Mouse (Mus musculus) hindbrain, embryonic 16.5 days (tissue): Measurements from ENCODE around the gene Cenpo. TPM values are rescaled to one million over a fixed set of nuclear protein-coding genes. Genes with fewer than 3 reads are reported as not detected.

Experiments used
- ATAC-seq: fragments of 200-750 bp; cut with Nextera tagmentation; 2 replicates; pipeline ENCODE4 v1.8.0; 2017; ENCODE audit warnings: moderate TSS enrichment, moderate library complexity
- H3K27ac ChIP-seq: fragments of 300-500 bp; sonication (generic); 2 replicates; pipeline ENCODE4 v1.5.1; 2014; ENCODE audit warnings: low read depth, mild to moderate bottlenecking, control low read depth, low read length, moderate library complexity
- H3K27me3 ChIP-seq: fragments of 300-500 bp; sonication (generic); replicated peaks from 2 replicates; pipeline ENCODE4 v1.6.1; 2014; ENCODE audit warnings: low read length; ENCODE audit not compliant: control insufficient read depth, insufficient read depth
- H3K36me3 ChIP-seq: fragments of 300-500 bp; sonication (generic); 2 replicates; pipeline ENCODE4 v1.6.1; 2014; ENCODE audit warnings: mild to moderate bottlenecking, low read length, moderate library complexity, mixed read lengths; ENCODE audit not compliant: control insufficient read depth, insufficient read depth
- H3K4me1 ChIP-seq: fragments of 300-500 bp; sonication (generic); 2 replicates; pipeline ENCODE4 v1.6.1; 2014; ENCODE audit warnings: low read depth, low read length; ENCODE audit not compliant: control insufficient read depth, insufficient read depth
- H3K4me2 ChIP-seq: fragments of 300-500 bp; sonication (generic); 2 replicates; pipeline ENCODE4 v1.6.1; 2014; ENCODE audit warnings: mild to moderate bottlenecking, low read length, control low read depth, moderate library complexity
- H3K4me3 ChIP-seq: fragments of 300-500 bp; sonication (generic); 2 replicates; pipeline ENCODE4 v1.5.1; 2014; ENCODE audit warnings: mild to moderate bottlenecking, low read length, control low read depth, moderate library complexity
- H3K9ac ChIP-seq: fragments of 300-500 bp; sonication (generic); 2 replicates; pipeline ENCODE4 v1.6.1; 2014; ENCODE audit warnings: low read depth, mild to moderate bottlenecking, control low read depth, low read length, moderate library complexity
- H3K9me3 ChIP-seq: fragments of 300-500 bp; sonication (generic); 2 replicates; pipeline ENCODE4 v1.6.1; 2014; ENCODE audit warnings: mild to moderate bottlenecking, low read length, moderate library complexity; ENCODE audit not compliant: control insufficient read depth
- WGBS: fragments of 180-500 bp; shearing (Covaris S2); extraction: QIAGEN DNeasy Blood & Tissue Kit; methylation state at CpG from one replicate; pipeline ENCODE4 v1.1.7; 2014; 5-methylcytosine and 5-hydroxymethylcytosine counted together
- polyA plus RNA-seq: library from polyadenylated mRNA; unstranded; fragments of >200 nt; fragmentation: Nextera tagmentation; extraction: Ambion mirVana; gene quantifications from 2 replicates; pipeline ENCODE4 v1.2.1, GENCODE M21; 2015

Cenpo gene
- polyA plus RNA-seq, result 7.3 and 8.4 TPM in 2 replicates

GRCm38 (mm10) chr12:4233572-4234508 is at the start of gene Cenpo, which contains the start of gene Ptrhd1:
Gene Cenpo, minus strand, starts transcription at chr12:4234294.
Gene Ptrhd1, plus strand, starts transcription at chr12:4234027.
- ATAC-seq, result peak; percentile 99
- Histone ChIP-seq H3K4me2 (peak within 1 kb of the TSS; percentile 83), H3K27me3 (no peaks in the 10 kb centered on the region), H3K27ac (peak within 1 kb of the TSS; percentile 96), H3K9ac (peak within 1 kb of the TSS; percentile 80), H3K4me1 (peaks cover 9% of the 10 kb centered on the region), H3K4me3 (peak within 1 kb of the TSS; percentile 77), H3K9me3 (no peaks in the 10 kb centered on the region), H3K36me3 (peaks cover 5% of the 10 kb centered on the region; the same call in 1 of the 2 replicates)
- WGBS, result under 1% methylated on average over 50 of the region's 50 CpGs

GRCm38 (mm10) chr12:4279878-4280277 is 45.8 kb upstream of the Cenpo start:
- Histone ChIP-seq H3K4me1 (no peaks in the 10 kb centered on the region), H3K9ac (no peak overlapping the region), H3K27ac (no peak overlapping the region), H3K36me3 (peaks cover 5% of the 10 kb centered on the region; the same call in 1 of the 2 replicates), H3K4me2 (no peak overlapping the region), H3K9me3 (no peaks in the 10 kb centered on the region), H3K27me3 (no peaks in the 10 kb centered on the region), H3K4me3 (no peak overlapping the region)
- WGBS, result 93% methylated on average over 3 of the region's 3 CpGs
- no peak for ATAC-seq

GRCm38 (mm10) chr12:4278978-4279755 is 45.1 kb upstream of the Cenpo start:
- no peak overlapping the region for H3K9ac ChIP-seq
- WGBS, result 93% methylated on average over 3 of the region's 3 CpGs

GRCm38 (mm10) chr12:4271078-4271477 is 37.0 kb upstream of the Cenpo start:
- 86% methylated on average over 6 of the region's 6 CpGs for WGBS
- Histone ChIP-seq H3K4me3 (no peak overlapping the region), H3K4me1 (no peaks in the 10 kb centered on the region), H3K27me3 (no peaks in the 10 kb centered on the region), H3K9ac (no peak overlapping the region), H3K36me3 (peaks cover 35% of the 10 kb centered on the region), H3K27ac (no peak overlapping the region), H3K4me2 (no peak overlapping the region), H3K9me3 (peaks cover 3% of the 10 kb centered on the region; the same call in 1 of the 2 replicates)
- ATAC-seq, result no peak

More at GRCm38 (mm10) chr12:4278978-4279755, 45.1 kb upstream of the Cenpo start:
- H3K27me3 ChIP-seq, result no peaks in the 10 kb centered on the region
- no peak overlapping the region for H3K27ac ChIP-seq
- no peaks in the 10 kb centered on the region for H3K9me3 ChIP-seq
- no peaks in the 10 kb centered on the region for H3K4me1 ChIP-seq
- no peak overlapping the region for H3K4me3 ChIP-seq
- H3K4me2 ChIP-seq, result no peak overlapping the region
- no peak for ATAC-seq
- H3K36me3 ChIP-seq, result peaks cover 11% of the 10 kb centered on the region

- Histone ChIP-seq H3K9me3 (peaks cover 3% of the 10 kb centered on the region; the same call in 1 of the 2 replicates), H3K4me2 (no peak overlapping the region), H3K4me3 (no peak overlapping the region), H3K27me3 (no peaks in the 10 kb centered on the region), H3K27ac (no peak overlapping the region), H3K36me3 (peaks cover 30% of the 10 kb centered on the region), H3K9ac (no peak overlapping the region), H3K4me1 (no peaks in the 10 kb centered on the region)
- 95% methylated on average over 4 of the region's 4 CpGs for WGBS
- ATAC-seq, result no peak
Observed at GRCm38 (mm10) chr12:4267765-4268164, 33.7 kb upstream of the Cenpo start.

GRCm38 (mm10) chr12:4252742-4253655 is 18.9 kb upstream of the Cenpo start:
- no peak overlapping the region for H3K4me2 ChIP-seq
- no peak overlapping the region for H3K9ac ChIP-seq
- peaks cover 19% of the 10 kb centered on the region for H3K36me3 ChIP-seq
- H3K27me3 ChIP-seq, result no peaks in the 10 kb centered on the region
- ATAC-seq, result no peak
- H3K4me1 ChIP-seq, result no peaks in the 10 kb centered on the region
- H3K9me3 ChIP-seq, result no peaks in the 10 kb centered on the region
- H3K27ac ChIP-seq, result no peak overlapping the region
- no peak overlapping the region for H3K4me3 ChIP-seq
- 89% methylated on average over 16 of the region's 16 CpGs for WGBS

GRCm38 (mm10) chr12:4249786-4250185 is 15.7 kb upstream of the Cenpo start:
- H3K27me3 ChIP-seq, result no peaks in the 10 kb centered on the region
- no peak for ATAC-seq
- H3K27ac ChIP-seq, result no peak overlapping the region
- WGBS, result 84% methylated on average over 6 of the region's 6 CpGs
- H3K4me1 ChIP-seq, result no peaks in the 10 kb centered on the region
- H3K9ac ChIP-seq, result no peak overlapping the region
- H3K4me3 ChIP-seq, result no peak overlapping the region
- no peaks in the 10 kb centered on the region for H3K9me3 ChIP-seq
- H3K4me2 ChIP-seq, result no peak overlapping the region
- peaks cover 17% of the 10 kb centered on the region for H3K36me3 ChIP-seq

GRCm38 (mm10) chr12:4245742-4246141 is 11.6 kb upstream of the Cenpo start:
- Histone ChIP-seq H3K36me3 (peaks cover 5% of the 10 kb centered on the region; the same call in 1 of the 2 replicates), H3K4me1 (no peaks in the 10 kb centered on the region), H3K4me2 (no peak overlapping the region), H3K4me3 (no peak overlapping the region), H3K9ac (no peak overlapping the region), H3K9me3 (no peaks in the 10 kb centered on the region), H3K27me3 (no peaks in the 10 kb centered on the region), H3K27ac (no peak overlapping the region)
- WGBS, result 91% methylated on average over 10 of the region's 10 CpGs
- ATAC-seq, result no peak
